Mouse (Mus musculus) megakaryocyte, embryonic 14.5 days (primary cell): Measurements from ENCODE around the gene Cacng3.

Experiments used
- FLI1 ChIP-seq: IDR thresholded peaks from 2 replicates; pipeline ENCODE4 v1.6.1; 2012; ENCODE audit warnings: low read length, inconsistent platforms, mixed read lengths
- GATA1 ChIP-seq: IDR thresholded peaks from 3 replicates; pipeline ENCODE4 v1.6.1; 2012; ENCODE audit warnings: mixed read lengths, low read length, inconsistent platforms, borderline replicate concordance

DNA sequence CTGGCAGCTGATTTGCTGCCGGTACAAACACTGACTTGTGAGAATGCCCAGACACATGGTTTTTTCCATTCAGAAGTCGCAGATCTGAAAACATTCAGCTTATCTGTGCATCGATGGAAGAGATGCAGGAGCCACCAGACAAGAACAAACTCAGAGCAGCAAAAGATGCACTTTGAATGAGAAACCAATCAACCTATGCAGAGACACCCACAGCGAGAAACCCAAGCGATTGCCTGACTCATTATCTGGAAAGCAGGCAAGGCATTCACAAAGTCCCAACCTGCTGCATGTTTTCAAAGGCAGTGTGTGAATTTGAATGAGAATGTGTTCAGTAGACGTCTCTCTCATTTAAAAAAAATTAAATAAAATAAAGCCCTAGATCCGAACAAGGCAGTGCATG lies 4.9 kb downstream of the Cacng3 start:
- TF ChIP-seq GATA1 (no peak), FLI1 (no peak)
